8 mouse cellular contexts compared by ENCODE assay signal in genomic region chr4:45418229-45418950, GRCm38 (mm10). TPM values are rescaled to one million over a fixed set of nuclear protein-coding genes. Genes with fewer than 3 reads are reported as not detected.
DNase-seq lines count a peak whose midpoint lies in the region; ATAC-seq and TF ChIP-seq lines count a peak whose summit lies in the region.

No protein-coding gene starts in this region.

- CTCF ChIA-PET in Patski (lab: Charles Lee), result interaction anchor here (0.6 to 1.4 kb wide), 13 partner anchors 65 to 352 kb away, joined by 3 to 5 read pairs (median 3); no protein-coding TSS in a partner anchor

- no peak for TF ChIP-seq CTCF in Patski (IDR thresholded peaks at IDR 0.05)
- TF ChIP-seq CTCF in kidney, adult 2 months (conservative IDR thresholded peaks at IDR 0.05; ENCODE audit: insufficient read depth, insufficient read length, low read depth, low read length), result peak; percentile 84

- peak; percentile 49 for ATAC-seq in Patski
- ATAC-seq in embryonic facial prominence, embryonic 11.5 days (replicated peaks; ENCODE audit: insufficient number of reproducible peaks, low FRiP score, low TSS enrichment, low read depth), result no peak
- ATAC-seq in limb, embryonic 15.5 days (ENCODE audit: insufficient number of reproducible peaks, low FRiP score, low TSS enrichment, low read depth), result no peak
- peak; percentile 41; the same call in 1 of the 2 replicates for ATAC-seq in midbrain, embryonic 16.5 days

- 27% methylated on average over 10 of the region's 11 CpGs for WGBS in embryonic facial prominence, embryonic 11.5 days
- 22% methylated on average over 11 of the region's 11 CpGs for WGBS in heart, embryonic 10.5 days
- WGBS in kidney, adult 2 months, result 23% methylated on average over 11 of the region's 11 CpGs
- WGBS in limb, embryonic 15.5 days, result 26% methylated on average over 10 of the region's 11 CpGs
- WGBS in midbrain, embryonic 16.5 days, result 10% methylated on average over 10 of the region's 11 CpGs

- no peaks in the 10 kb centered on the region for H3K9me3 ChIP-seq in embryonic facial prominence, embryonic 11.5 days (replicated peaks; ENCODE audit: control insufficient read depth, low read length)
- no peaks in the 10 kb centered on the region for H3K9me3 ChIP-seq in heart, embryonic 10.5 days
- no peaks in the 10 kb centered on the region for H3K9me3 ChIP-seq in limb, embryonic 15.5 days
- no peaks in the 10 kb centered on the region for H3K9me3 ChIP-seq in midbrain, embryonic 16.5 days (replicated peaks; ENCODE audit: control insufficient read depth, low read length, poor library complexity, severe bottlenecking)

- no peaks in the 10 kb centered on the region for H3K27me3 ChIP-seq in Patski
- H3K27me3 ChIP-seq in embryonic facial prominence, embryonic 11.5 days (ENCODE audit: control insufficient read depth, insufficient read depth, low read length), result no peaks in the 10 kb centered on the region
- H3K27me3 ChIP-seq in heart, embryonic 10.5 days (ENCODE audit: insufficient read depth, poor library complexity, severe bottlenecking), result 0 out of 2 replicates have a peak, but pooled peaks cover 3% of the 10 kb centered on the region
- no peaks in the 10 kb centered on the region for H3K27me3 ChIP-seq in kidney, adult 2 months (replicated peaks; ENCODE audit: control insufficient read depth, insufficient read depth, low read length)
- no peaks in the 10 kb centered on the region for H3K27me3 ChIP-seq in limb, embryonic 15.5 days
- no peaks in the 10 kb centered on the region for H3K27me3 ChIP-seq in midbrain, embryonic 16.5 days (ENCODE audit: control insufficient read depth, insufficient read depth, low read depth, low read length)

- H3K4me1 ChIP-seq in embryonic facial prominence, embryonic 11.5 days (ENCODE audit: control insufficient read depth, insufficient read depth, low read length), result peaks cover 3% of the 10 kb centered on the region
- H3K4me1 ChIP-seq in heart, embryonic 10.5 days, result peaks cover 31% of the 10 kb centered on the region
- H3K4me1 ChIP-seq in kidney, adult 2 months (ENCODE audit: control insufficient read depth, insufficient read depth, low read length), result peaks cover 22% of the 10 kb centered on the region
- peaks cover 14% of the 10 kb centered on the region for H3K4me1 ChIP-seq in limb, embryonic 15.5 days
- peaks cover 10% of the 10 kb centered on the region for H3K4me1 ChIP-seq in midbrain, embryonic 16.5 days (ENCODE audit: control insufficient read depth, insufficient read depth, low read length)

- no peak overlapping the region for H3K27ac ChIP-seq in embryonic facial prominence, embryonic 11.5 days (replicated peaks; ENCODE audit: low read depth, low read length)
- peak overlapping the region; percentile 47 for H3K27ac ChIP-seq in heart, embryonic 10.5 days
- no peak overlapping the region for H3K27ac ChIP-seq in kidney, adult 2 months (ENCODE audit: insufficient read depth, low read depth, low read length)
- no peak overlapping the region for H3K27ac ChIP-seq in limb, embryonic 15.5 days
- H3K27ac ChIP-seq in midbrain, embryonic 16.5 days (ENCODE audit: low read length), result no peak overlapping the region

- H3K9ac ChIP-seq in embryonic facial prominence, embryonic 11.5 days (replicated peaks; ENCODE audit: low read length), result peak overlapping the region; percentile 22; the same call in 1 of the 2 replicates
- H3K9ac ChIP-seq in limb, embryonic 15.5 days, result no peak overlapping the region
- 0 out of 2 replicates have a peak overlapping the region, but pooled peaks have one; percentile 37 for H3K9ac ChIP-seq in midbrain, embryonic 16.5 days (ENCODE audit: low read depth, low read length)

- no peak overlapping the region; the same call in 1 of the 2 replicates for H3K4me2 ChIP-seq in embryonic facial prominence, embryonic 11.5 days (ENCODE audit: low read depth, low read length)
- H3K4me2 ChIP-seq in limb, embryonic 15.5 days, result peak overlapping the region; percentile 27; the same call in 1 of the 2 replicates
- peak overlapping the region; percentile 40 for H3K4me2 ChIP-seq in midbrain, embryonic 16.5 days (ENCODE audit: low read length)

- no peak overlapping the region for H3K4me3 ChIP-seq in embryonic facial prominence, embryonic 11.5 days (ENCODE audit: low read depth, low read length)
- no peak overlapping the region for H3K4me3 ChIP-seq in heart, embryonic 10.5 days
- H3K4me3 ChIP-seq in kidney, adult 2 months (ENCODE audit: insufficient read depth, low read depth, low read length), result no peak overlapping the region
- no peak overlapping the region for H3K4me3 ChIP-seq in limb, embryonic 15.5 days
- H3K4me3 ChIP-seq in midbrain, embryonic 16.5 days (ENCODE audit: low read depth, low read length), result no peak overlapping the region

- no peaks in the 10 kb centered on the region for H3K36me3 ChIP-seq in embryonic facial prominence, embryonic 11.5 days (replicated peaks; ENCODE audit: control insufficient read depth, insufficient read depth, low read depth, low read length)
- 0 out of 2 replicates have a peak, but pooled peaks cover 2% of the 10 kb centered on the region for H3K36me3 ChIP-seq in heart, embryonic 10.5 days
- H3K36me3 ChIP-seq in kidney, adult 2 months (ENCODE audit: control insufficient read depth, insufficient read depth, low read length), result no peaks in the 10 kb centered on the region
- H3K36me3 ChIP-seq in limb, embryonic 15.5 days, result no peaks in the 10 kb centered on the region
- H3K36me3 ChIP-seq in midbrain, embryonic 16.5 days (ENCODE audit: control insufficient read depth, insufficient read depth, low read length), result no peaks in the 10 kb centered on the region

- POLR2A ChIA-PET in Patski (lab: Charles Lee), result interaction anchor here (0.7 to 1.1 kb wide), 8 partner anchors 17 to 492 kb away, joined by 3 to 5 read pairs (median 4); no protein-coding TSS in a partner anchor

- in situ Hi-C loops in Patski (cut with MboI; ENCODE audit: low pct_unique_long_range_greater_than_20kb), result loop anchor here (5.0 to 25.0 kb wide), 4 partner anchors 74 to 436 kb away; partner anchors contain the start of gene Aldh1b1

- no peak for TF ChIP-seq POLR2A in kidney, adult 2 months (IDR thresholded peaks at IDR 0.05; ENCODE audit: low read depth, low read length)

- peak; percentile 69 for DNase-seq in 416B (ENCODE audit: low read depth)
- no peak for DNase-seq in Patski (ENCODE audit: low read depth, low spot score)
- peak; percentile 79 for DNase-seq in embryonic facial prominence, embryonic 11.5 days (ENCODE audit: low spot score)
- no peak for DNase-seq in heart, embryonic 10.5 days (ENCODE audit: low spot score)
- DNase-seq in kidney, adult 2 months, result peak; percentile 68
- peak; percentile 77 for DNase-seq in testis, postnatal 10 days (ENCODE audit: low spot score)

RNA-seq across cellular contexts. Expression of gene Slc25a51, which starts 9.8 kb away (rescaled TPM):
- polyA plus RNA-seq in Patski (2021), result 38.6 TPM
- polyA plus RNA-seq in embryonic facial prominence, embryonic 11.5 days (2014; fragmentation: Nextera tagmentation; extraction: Ambion mirVana), result 72.1 and 78.6 TPM in 2 replicates
- 66.2 and 77.3 TPM in 2 replicates for polyA plus RNA-seq in heart, embryonic 10.5 days (2016; fragmentation: Nextera tagmentation; extraction: Ambion mirVana)
- 145 and 157 TPM in 2 replicates for polyA plus RNA-seq in kidney, adult 2 months (2012; rRNA removed)
- 58.0 and 61.8 TPM in 2 replicates for polyA plus RNA-seq in limb, embryonic 15.5 days (2015; fragmentation: Nextera tagmentation; extraction: Ambion mirVana)
- polyA plus RNA-seq in midbrain, embryonic 16.5 days (2015; fragmentation: Nextera tagmentation; extraction: Ambion mirVana), result 70.6 and 72.5 TPM in 2 replicates

Comparison
In these comparisons a context has a peak if more than half of its experiments do, and no peak if none do; other contexts are left out.
1. DNase-seq: peak in 416B (single experiment), embryonic facial prominence, embryonic 11.5 days (single experiment), kidney, adult 2 months (single experiment) and testis, postnatal 10 days (single experiment); none in Patski (single experiment) and heart, embryonic 10.5 days (single experiment).
2. ATAC-seq: peak in Patski (single experiment) and midbrain, embryonic 16.5 days (single experiment); none in embryonic facial prominence, embryonic 11.5 days (single experiment) and limb, embryonic 15.5 days (single experiment).